Mouse (Mus musculus) activated CD4-positive, CD25-positive, alpha-beta regulatory T cell, adult 4 months (primary cell): ENCODE results near the gene Tenm2. TPM values are rescaled to one million over a fixed set of nuclear protein-coding genes. Genes with fewer than 3 reads are reported as not detected.

Source experiments
- ATAC-seq: one replicate; pipeline ENCODE4 v1.8.0; 2017
- polyA plus RNA-seq, 2 experiments: library from polyadenylated mRNA; unstranded; fragments of 100-300 nt; shearing (Covaris generic); gene quantifications; one replicate each; pipeline ENCODE4 v1.2.1; 2017

The Tenm2 gene
- polyA plus RNA-seq, 2 experiments from 2014 or later, result not detected

GRCm38 (mm10) chr11:36341799-36342198 lies 894.0 kb downstream of the Tenm2 start:
- ATAC-seq, result no peak

GRCm38 (mm10) chr11:36338424-36338823 lies 897.3 kb downstream of the Tenm2 start:
- no peak for ATAC-seq

- no peak for ATAC-seq
Observed at GRCm38 (mm10) chr11:36337063-36337462, 898.7 kb downstream of the Tenm2 start.

GRCm38 (mm10) chr11:36335147-36335546 lies 900.6 kb downstream of the Tenm2 start:
- no peak for ATAC-seq

GRCm38 (mm10) chr11:36334100-36334735 lies 901.5 kb downstream of the Tenm2 start:
- ATAC-seq, result no peak

- no peak for ATAC-seq
Observed at GRCm38 (mm10) chr11:36332222-36332621, 903.5 kb downstream of the Tenm2 start.

- ATAC-seq, result no peak
Observed at GRCm38 (mm10) chr11:36331408-36332178, 904.2 kb downstream of the Tenm2 start.

- no peak for ATAC-seq
Observed at GRCm38 (mm10) chr11:36327243-36327642, 908.5 kb downstream of the Tenm2 start.

- no peak for ATAC-seq
Observed at GRCm38 (mm10) chr11:36309317-36309716, 926.4 kb downstream of the Tenm2 start.

GRCm38 (mm10) chr11:36307276-36307675 lies 928.5 kb downstream of the Tenm2 start:
- ATAC-seq, result no peak

GRCm38 (mm10) chr11:36305348-36305950 lies 930.3 kb downstream of the Tenm2 start:
- no peak for ATAC-seq

GRCm38 (mm10) chr11:36302913-36303371 lies 932.8 kb downstream of the Tenm2 start:
- no peak for ATAC-seq

GRCm38 (mm10) chr11:36302096-36302495 lies 933.7 kb downstream of the Tenm2 start:
- no peak for ATAC-seq

- ATAC-seq, result no peak
Observed at GRCm38 (mm10) chr11:36296568-36296967, 939.2 kb downstream of the Tenm2 start.

GRCm38 (mm10) chr11:36292206-36292605 lies 943.6 kb downstream of the Tenm2 start:
- no peak for ATAC-seq

GRCm38 (mm10) chr11:36286246-36286645 lies 949.5 kb downstream of the Tenm2 start:
- ATAC-seq, result no peak

GRCm38 (mm10) chr11:36280533-36280932 lies 955.2 kb downstream of the Tenm2 start:
- ATAC-seq, result no peak

- ATAC-seq, result no peak
Observed at GRCm38 (mm10) chr11:36277903-36278215, 957.9 kb downstream of the Tenm2 start.

GRCm38 (mm10) chr11:36277192-36277902 lies 958.4 kb downstream of the Tenm2 start:
- no peak for ATAC-seq

- ATAC-seq, result no peak
Observed at GRCm38 (mm10) chr11:36276015-36276414, 959.7 kb downstream of the Tenm2 start.

- no peak for ATAC-seq
Observed at GRCm38 (mm10) chr11:36272149-36272548, 963.6 kb downstream of the Tenm2 start.

- ATAC-seq, result no peak
Observed at GRCm38 (mm10) chr11:36269945-36270344, 965.8 kb downstream of the Tenm2 start.

- ATAC-seq, result no peak
Observed at GRCm38 (mm10) chr11:36264776-36265466, 970.8 kb downstream of the Tenm2 start.
